Mouse (Mus musculus): Measurements from ENCODE around the gene AC161166.1. TPM values are rescaled to one million over a fixed set of nuclear protein-coding genes. Genes with fewer than 3 reads are reported as not detected.

Gene AC161166.1
- polyA plus RNA-seq (2011; ENCODE audit: insufficient read depth, insufficient read length, low replicate concordance, missing spikeins) = not detected in 2 replicates

- Histone ChIP-seq H3K27ac (ENCODE audit: control insufficient read depth, insufficient read depth, low read depth, low read length, poor library complexity) (no peak within 1 kb of the TSS), H3K4me3 (replicated peaks; ENCODE audit: control insufficient read depth, low read depth, low read length) (no peak within 1 kb of the TSS), H3K4me1 (ENCODE audit: control insufficient read depth, insufficient read depth, low read length) (no peaks in the 10 kb centered on the region)
- 87% methylated on average over 7 of the region's 7 CpGs for WGBS
- no peak for TF ChIP-seq POLR2A (IDR thresholded peaks at IDR 0.05; ENCODE audit: borderline replicate concordance, control insufficient read depth, low read depth, low read length)
Measured at GRCm38 (mm10) chr7:24512355-24512754, at the start of gene AC161166.1. Gene AC161166.1 (minus strand): TSS chr7:24512455.

GRCm38 (mm10) chr7:24561450-24561849 lies 49.2 kb upstream of the AC161166.1 start:
- 86% methylated on average over 4 of the region's 4 CpGs for WGBS
- TF ChIP-seq POLR2A (IDR thresholded peaks at IDR 0.05; ENCODE audit: borderline replicate concordance, control insufficient read depth, low read depth, low read length) (no peak), CTCF (IDR thresholded peaks at IDR 0.05; ENCODE audit: control insufficient read depth, insufficient read depth, low read length) (no peak)
- Histone ChIP-seq H3K4me3 (replicated peaks; ENCODE audit: control insufficient read depth, low read depth, low read length) (no peak overlapping the region), H3K27ac (ENCODE audit: control insufficient read depth, insufficient read depth, low read depth, low read length, poor library complexity) (no peak overlapping the region), H3K4me1 (ENCODE audit: control insufficient read depth, insufficient read depth, low read length) (no peaks in the 10 kb centered on the region; the same call in 1 of the 2 replicates)

GRCm38 (mm10) chr7:24555786-24556185 lies 43.5 kb upstream of the AC161166.1 start:
- WGBS = 83% methylated on average over 10 of the region's 10 CpGs
- Histone ChIP-seq H3K4me3 (replicated peaks; ENCODE audit: control insufficient read depth, low read depth, low read length) (no peak overlapping the region), H3K4me1 (ENCODE audit: control insufficient read depth, insufficient read depth, low read length) (no peaks in the 10 kb centered on the region), H3K27ac (ENCODE audit: control insufficient read depth, insufficient read depth, low read depth, low read length, poor library complexity) (no peak overlapping the region)
- no peak for TF ChIP-seq CTCF (IDR thresholded peaks at IDR 0.05; ENCODE audit: control insufficient read depth, insufficient read depth, low read length)
- TF ChIP-seq POLR2A (IDR thresholded peaks at IDR 0.05; ENCODE audit: borderline replicate concordance, control insufficient read depth, low read depth, low read length) = no peak

- Histone ChIP-seq H3K4me1 (ENCODE audit: control insufficient read depth, insufficient read depth, low read length) (peaks cover 2% of the 10 kb centered on the region; the same call in 1 of the 2 replicates), H3K4me3 (replicated peaks; ENCODE audit: control insufficient read depth, low read depth, low read length) (no peak overlapping the region), H3K27ac (ENCODE audit: control insufficient read depth, insufficient read depth, low read depth, low read length, poor library complexity) (peak overlapping the region; percentile 40; the same call in 1 of the 2 replicates)
- WGBS = 71% methylated on average over 12 of the region's 12 CpGs
- no peak for TF ChIP-seq CTCF (IDR thresholded peaks at IDR 0.05; ENCODE audit: control insufficient read depth, insufficient read depth, low read length)
- no peak for TF ChIP-seq POLR2A (IDR thresholded peaks at IDR 0.05; ENCODE audit: borderline replicate concordance, control insufficient read depth, low read depth, low read length)
Measured at GRCm38 (mm10) chr7:24551985-24552759, 39.9 kb upstream of the AC161166.1 start.

GRCm38 (mm10) chr7:24547534-24548036 lies 35.3 kb upstream of the AC161166.1 start:
- Histone ChIP-seq H3K4me1 (ENCODE audit: control insufficient read depth, insufficient read depth, low read length) (peaks cover 4% of the 10 kb centered on the region), H3K27ac (ENCODE audit: control insufficient read depth, insufficient read depth, low read depth, low read length, poor library complexity) (peak overlapping the region; percentile 66; the same call in 1 of the 2 replicates), H3K4me3 (replicated peaks; ENCODE audit: control insufficient read depth, low read depth, low read length) (peak overlapping the region; percentile 91)
- TF ChIP-seq POLR2A (IDR thresholded peaks at IDR 0.05; ENCODE audit: borderline replicate concordance, control insufficient read depth, low read depth, low read length) (no peak), CTCF (IDR thresholded peaks at IDR 0.05; ENCODE audit: control insufficient read depth, insufficient read depth, low read length) (no peak)
- 29% methylated on average over 13 of the region's 13 CpGs for WGBS

- TF ChIP-seq POLR2A (IDR thresholded peaks at IDR 0.05; ENCODE audit: borderline replicate concordance, control insufficient read depth, low read depth, low read length) (peak; percentile 49; the same call in 1 of the 2 replicates), CTCF (IDR thresholded peaks at IDR 0.05; ENCODE audit: control insufficient read depth, insufficient read depth, low read length) (no peak)
- WGBS = under 1% methylated on average over 57 of the region's 57 CpGs
- Histone ChIP-seq H3K27ac (ENCODE audit: control insufficient read depth, insufficient read depth, low read depth, low read length, poor library complexity) (peak overlapping the region; percentile 80), H3K4me1 (ENCODE audit: control insufficient read depth, insufficient read depth, low read length) (peaks cover 4% of the 10 kb centered on the region), H3K4me3 (replicated peaks; ENCODE audit: control insufficient read depth, low read depth, low read length) (peak overlapping the region; percentile 91)
Measured at GRCm38 (mm10) chr7:24546634-24547389, 34.6 kb upstream of the AC161166.1 start.

GRCm38 (mm10) chr7:24546068-24546614 lies 33.9 kb upstream of the AC161166.1 start, which contains the start of the genes Pinlyp and Xrcc1:
Gene Pinlyp (minus strand): TSS chr7:24546118.
Gene Xrcc1 (plus strand): TSS chr7:24546289.
- Histone ChIP-seq H3K4me1 (ENCODE audit: control insufficient read depth, insufficient read depth, low read length) (peaks cover 4% of the 10 kb centered on the region), H3K4me3 (replicated peaks; ENCODE audit: control insufficient read depth, low read depth, low read length) (peak within 1 kb of the TSS; percentile 91), H3K27ac (ENCODE audit: control insufficient read depth, insufficient read depth, low read depth, low read length, poor library complexity) (peak within 1 kb of the TSS; percentile 80)
- 47% methylated on average over 13 of the region's 13 CpGs for WGBS
- no peak for TF ChIP-seq POLR2A (IDR thresholded peaks at IDR 0.05; ENCODE audit: borderline replicate concordance, control insufficient read depth, low read depth, low read length)
- no peak for TF ChIP-seq CTCF (IDR thresholded peaks at IDR 0.05; ENCODE audit: control insufficient read depth, insufficient read depth, low read length)

All from bone marrow, adult 2 months (tissue).